ENCODE assay signal across 8 mouse cellular contexts in genomic region chr9:44266478-44267226, GRCm38 (mm10). TPM values are rescaled to one million over a fixed set of nuclear protein-coding genes. Genes with fewer than 3 reads are reported as not detected.
DNase-seq lines count a peak whose midpoint lies in the region; ATAC-seq and TF ChIP-seq lines count a peak whose summit lies in the region.

No protein-coding gene starts in this region.

- peak overlapping the region; percentile 97 for H3K27ac ChIP-seq in gastrocnemius, adult 2 months
- H3K27ac ChIP-seq in lung, postnatal 0 days (ENCODE audit: low read length): peak overlapping the region; percentile 92
- H3K27ac ChIP-seq in stomach, embryonic 15.5 days: peak overlapping the region; percentile 90

- H3K9me3 ChIP-seq in lung, postnatal 0 days (ENCODE audit: low read length): no peaks in the 10 kb centered on the region
- H3K9me3 ChIP-seq in stomach, embryonic 15.5 days: no peaks in the 10 kb centered on the region

- H3K27me3 ChIP-seq in lung, postnatal 0 days (replicated peaks; ENCODE audit: insufficient read depth, low read length): no peaks in the 10 kb centered on the region
- no peaks in the 10 kb centered on the region for H3K27me3 ChIP-seq in stomach, embryonic 15.5 days (replicated peaks)

- no peak for TF ChIP-seq EP300 in lung, postnatal 0 days (IDR thresholded peaks at IDR 0.05)

- H3K9ac ChIP-seq in lung, postnatal 0 days (replicated peaks; ENCODE audit: low read depth): peak overlapping the region; percentile 95
- 0 out of 2 replicates have a peak overlapping the region, but pooled peaks have one; percentile 89 for H3K9ac ChIP-seq in stomach, embryonic 15.5 days

- H3K4me2 ChIP-seq in lung, postnatal 0 days (replicated peaks; ENCODE audit: low read depth, low read length): peak overlapping the region; percentile 86
- H3K4me2 ChIP-seq in stomach, embryonic 15.5 days: peak overlapping the region; percentile 90

- H3K4me1 ChIP-seq in lung, postnatal 0 days (ENCODE audit: insufficient read depth, low read depth, low read length): peaks cover 7% of the 10 kb centered on the region; the same call in 1 of the 2 replicates
- H3K4me1 ChIP-seq in lung, adult 2 months (ENCODE audit: control insufficient read depth, insufficient read depth, low read length): peaks cover 7% of the 10 kb centered on the region
- H3K4me1 ChIP-seq in stomach, embryonic 15.5 days: peaks cover 17% of the 10 kb centered on the region; the same call in 1 of the 2 replicates

- 45% methylated on average over 8 of the region's 8 CpGs for WGBS in lung, postnatal 0 days
- WGBS in lung, adult 2 months: 59% methylated on average over 8 of the region's 8 CpGs
- WGBS in stomach, embryonic 15.5 days: 42% methylated on average over 8 of the region's 8 CpGs

- no peaks in the 10 kb centered on the region for H3K36me3 ChIP-seq in lung, postnatal 0 days (ENCODE audit: insufficient read depth, low read length)
- H3K36me3 ChIP-seq in stomach, embryonic 15.5 days: no peaks in the 10 kb centered on the region

- H3K4me3 ChIP-seq in gastrocnemius, adult 2 months: peak overlapping the region; percentile 86
- 0 out of 2 replicates have a peak overlapping the region, but pooled peaks have one; percentile 56 for H3K4me3 ChIP-seq in lung, postnatal 0 days (ENCODE audit: low read depth, low read length)
- no peak overlapping the region for H3K4me3 ChIP-seq in lung, adult 2 months (replicated peaks; ENCODE audit: extremely low read depth, low read depth, low read length)
- H3K4me3 ChIP-seq in stomach, embryonic 15.5 days (replicated peaks): no peak overlapping the region

- no peak for TF ChIP-seq CTCF in gastrocnemius, adult 2 months (IDR thresholded peaks at IDR 0.05)
- TF ChIP-seq CTCF in lung, postnatal 0 days (IDR thresholded peaks at IDR 0.05): no peak
- no peak for TF ChIP-seq CTCF in lung, adult 2 months (IDR thresholded peaks at IDR 0.05; ENCODE audit: insufficient read depth, low read length)

- no peak for ATAC-seq in lung, postnatal 0 days
- ATAC-seq in stomach, embryonic 15.5 days (ENCODE audit: insufficient read depth, low FRiP score, low read depth): no peak

- intact Hi-C loops in gastrocnemius, adult 2 months (cut with DNase I): no loop called here

- TF ChIP-seq POLR2A in lung, adult 2 months (IDR thresholded peaks at IDR 0.05; ENCODE audit: borderline replicate concordance, extremely low read depth, low read depth, low read length): no peak

- no peak for DNase-seq in gastrocnemius, adult 2 months
- DNase-seq in gastrocnemius, adult 8-10 months (ENCODE audit: low spot score in 2 of 2): no peak
- DNase-seq in lung, postnatal 0 days (ENCODE audit: low spot score): peak; percentile 58
- no peak for DNase-seq in lung, adult 2 months
- DNase-seq in left cerebral cortex, adult 9 months (ENCODE audit: low spot score in 2 of 2): peak; percentile 60 to 67
- DNase-seq in adrenal gland, adult 18-20 months (ENCODE audit: low spot score in 2 of 2): no peak
- no peak for DNase-seq in gastrocnemius, postnatal 25 days

RNA-seq across cellular contexts. Expression of gene Nlrx1, which starts 1.7 kb away (rescaled TPM):
- total RNA-seq in gastrocnemius, adult 2 months (2021): 10 to 100 TPM; 19.2 to 20.8 TPM
- total RNA-seq in gastrocnemius, adult 8-10 months (2022): 10 to 100 TPM; 20.5 to 24.7 (median 22.6) TPM
- polyA plus RNA-seq in lung, postnatal 0 days (2015; fragmentation: Nextera tagmentation; extraction: Ambion mirVana): 9.4 and 10.1 TPM in 2 replicates
- 15.0 and 15.8 TPM in 2 replicates for polyA plus RNA-seq in lung, adult 2 months (2012; rRNA removed)
- polyA plus RNA-seq in stomach, embryonic 15.5 days (2015; fragmentation: Nextera tagmentation; extraction: Ambion mirVana): 8.9 TPM in 2 replicates
- 10 to 100 TPM; 14.0 to 17.1 TPM for total RNA-seq in adrenal gland, adult 18-20 months (2021)
- total RNA-seq in gastrocnemius, postnatal 25 days (2021): 10 to 100 TPM; 18.6 to 21.1 TPM

RNA-seq across cellular contexts. Expression of gene Pdzd3, which starts 15.4 kb away (rescaled TPM):
- total RNA-seq in gastrocnemius, adult 2 months (2021): 1 to 10 TPM in 1 of 2 experiments, under 1 TPM in 1; 0.97 to 1.6 TPM
- total RNA-seq in gastrocnemius, adult 8-10 months (2022): 1 to 10 TPM in 1 of 4 experiments, under 1 TPM in 3; 0.56 to 1.0 (median 0.95) TPM
- 0.13 TPM in 1 of 2 replicates, not detected in the other for polyA plus RNA-seq in lung, postnatal 0 days (2015; fragmentation: Nextera tagmentation; extraction: Ambion mirVana)
- 0.11 and 0.12 TPM in 2 replicates for polyA plus RNA-seq in lung, adult 2 months (2012; rRNA removed)
- 2.5 and 2.9 TPM in 2 replicates for polyA plus RNA-seq in stomach, embryonic 15.5 days (2015; fragmentation: Nextera tagmentation; extraction: Ambion mirVana)
- total RNA-seq in adrenal gland, adult 18-20 months (2021): not detected
- total RNA-seq in gastrocnemius, postnatal 25 days (2021): under 1 TPM; 0.99 to 1.00 TPM

RNA-seq across cellular contexts. Expression of gene Abcg4, which starts 21.8 kb away (rescaled TPM):
- under 1 TPM; 0.28 to 0.97 TPM for total RNA-seq in gastrocnemius, adult 2 months (2021)
- total RNA-seq in gastrocnemius, adult 8-10 months (2022): under 1 TPM; 0.12 to 0.70 (median 0.30) TPM
- 0.47 and 0.63 TPM in 2 replicates for polyA plus RNA-seq in lung, postnatal 0 days (2015; fragmentation: Nextera tagmentation; extraction: Ambion mirVana)
- polyA plus RNA-seq in lung, adult 2 months (2012; rRNA removed): 1.7 and 1.9 TPM in 2 replicates
- 4.6 and 5.1 TPM in 2 replicates for polyA plus RNA-seq in stomach, embryonic 15.5 days (2015; fragmentation: Nextera tagmentation; extraction: Ambion mirVana)
- 10 to 100 TPM; 16.1 to 30.7 TPM for total RNA-seq in adrenal gland, adult 18-20 months (2021)
- under 1 TPM; 0.15 to 0.62 TPM for total RNA-seq in gastrocnemius, postnatal 25 days (2021)

RNA-seq across cellular contexts. Expression of gene Ccdc153, which starts 26.2 kb away (rescaled TPM):
- not detected for total RNA-seq in gastrocnemius, adult 2 months (2021)
- total RNA-seq in gastrocnemius, adult 8-10 months (2022): not detected
- polyA plus RNA-seq in lung, postnatal 0 days (2015; fragmentation: Nextera tagmentation; extraction: Ambion mirVana): 59.6 and 60.0 TPM in 2 replicates
- 13.8 and 26.9 TPM in 2 replicates for polyA plus RNA-seq in lung, adult 2 months (2012; rRNA removed)
- 0.23 TPM in 1 of 2 replicates, not detected in the other for polyA plus RNA-seq in stomach, embryonic 15.5 days (2015; fragmentation: Nextera tagmentation; extraction: Ambion mirVana)
- total RNA-seq in adrenal gland, adult 18-20 months (2021): 1 to 10 TPM; 2.8 to 5.3 TPM
- total RNA-seq in gastrocnemius, postnatal 25 days (2021): not detected

RNA-seq across cellular contexts. Expression of gene Cbl, which starts 32.8 kb away (rescaled TPM):
- 10 to 100 TPM in 1 of 2 experiments, 1 to 10 TPM in 1; 7.5 to 13.4 TPM for total RNA-seq in gastrocnemius, adult 2 months (2021)
- total RNA-seq in gastrocnemius, adult 8-10 months (2022): 10 to 100 TPM in 1 of 4 experiments, 1 to 10 TPM in 3; 5.1 to 10.2 (median 7.3) TPM
- polyA plus RNA-seq in lung, postnatal 0 days (2015; fragmentation: Nextera tagmentation; extraction: Ambion mirVana): 6.8 and 9.3 TPM in 2 replicates
- 9.0 and 14.2 TPM in 2 replicates for polyA plus RNA-seq in lung, adult 2 months (2012; rRNA removed)
- 12.4 and 13.6 TPM in 2 replicates for polyA plus RNA-seq in stomach, embryonic 15.5 days (2015; fragmentation: Nextera tagmentation; extraction: Ambion mirVana)
- 10 to 100 TPM; 27.9 to 37.1 TPM for total RNA-seq in adrenal gland, adult 18-20 months (2021)
- total RNA-seq in gastrocnemius, postnatal 25 days (2021): 1 to 10 TPM; 9.2 to 9.4 TPM

Comparison
In these comparisons a context has a peak if more than half of its experiments do, and no peak if none do; other contexts are left out.
1. DNase-seq: peak in lung, postnatal 0 days (single experiment) and left cerebral cortex, adult 9 months (2 of 2); none in gastrocnemius, adult 2 months (single experiment), gastrocnemius, adult 8-10 months (0 of 2), lung, adult 2 months (single experiment), adrenal gland, adult 18-20 months (0 of 2) and gastrocnemius, postnatal 25 days (single experiment).
2. H3K4me3 ChIP-seq: peak in gastrocnemius, adult 2 months (single experiment) and lung, postnatal 0 days (single experiment); none in lung, adult 2 months (single experiment) and stomach, embryonic 15.5 days (single experiment).
3. RNA of gene Abcg4, which starts 21.8 kb away (total RNA-seq): 16.1 to 30.7 TPM in adrenal gland, adult 18-20 months; 0.28 to 0.97 TPM in gastrocnemius, adult 2 months, 0.15 to 0.62 TPM in gastrocnemius, postnatal 25 days and 0.12 to 0.70 TPM in gastrocnemius, adult 8-10 months; every median in the first group is over 4 times any median in the second.
4. Peak in every context shown above with its lines, with median percentiles within 50 percentile points of each other: H3K27ac ChIP-seq.